Mouse (Mus musculus) cortical plate, adult 2 months (tissue): ENCODE measurements around the gene Cbx4.

Experiments used
- CTCF ChIP-seq: fragments of 200-500 bp; IDR thresholded peaks from 2 replicates; pipeline ENCODE4 v1.5.1; 2011; ENCODE audit warnings: mild to moderate bottlenecking, control low read depth, low read length; ENCODE audit not compliant: insufficient read depth; ENCODE audit errors: extremely low read depth
- POLR2A ChIP-seq: fragments of 200-500 bp; IDR thresholded peaks from 2 replicates; pipeline ENCODE4 v1.6.1; 2011; ENCODE audit warnings: mild to moderate bottlenecking, low read length, control low read depth; ENCODE audit not compliant: insufficient read depth; ENCODE audit errors: extremely low read depth

GRCm38 (mm10) chr11:119043273-119043540 is 42.8 kb downstream of the Cbx4 start:
- TF ChIP-seq POLR2A, result no peak
- TF ChIP-seq CTCF, result no peak
